23 mouse cellular contexts compared by ENCODE assay signal in genomic region chr19:21432286-21432685, GRCm38 (mm10). TPM values are rescaled to one million over a fixed set of nuclear protein-coding genes. Genes with fewer than 3 reads are reported as not detected.
DNase-seq lines count a peak whose midpoint lies in the region; ATAC-seq and TF ChIP-seq lines count a peak whose summit lies in the region.
"Had no signal": no experiment of that assay in that cellular context is flagged by ENCODE, and none has a peak within 500 bp of the region (broad histone marks: within the 10 kb centered on the region; RNA-seq: fewer than 3 reads in every experiment).

No protein-coding gene starts in this region.

- H3K4me3 ChIP-seq in liver, embryonic 15.5 days (replicated peaks) = no peak overlapping the region
- H3K4me3 ChIP-seq in MEL (ENCODE audit: control insufficient read depth in 1 of 2, insufficient read depth in 1 of 2, low read depth in 2 of 2, low read length in 2 of 2) = no peak overlapping the region
- H3K4me3 ChIP-seq: embryonic facial prominence, embryonic 10.5 days; erythroblast, embryonic 14.5 days; forebrain, embryonic 12.5 days; heart, adult 2 months; heart, embryonic 15.5 days; hindbrain, embryonic 13.5 days had no signal

- H3K9ac ChIP-seq in liver, embryonic 15.5 days = no peak overlapping the region
- H3K9ac ChIP-seq in MEL (ENCODE audit: control insufficient read depth, low read depth, low read length, poor library complexity, severe bottlenecking) = no peak overlapping the region
- H3K9ac ChIP-seq: forebrain, embryonic 12.5 days; heart, embryonic 15.5 days; hindbrain, embryonic 13.5 days had no signal

- no peaks in the 10 kb centered on the region for H3K4me1 ChIP-seq in liver, embryonic 15.5 days (replicated peaks)
- H3K4me1 ChIP-seq in MEL (ENCODE audit: control insufficient read depth in 1 of 2, insufficient read depth in 2 of 2, low read length in 2 of 2) = peaks cover 10 to 37% of the 10 kb centered on the region in 2 experiments
- H3K4me1 ChIP-seq: embryonic facial prominence, embryonic 10.5 days; forebrain, embryonic 12.5 days; heart, embryonic 15.5 days; hindbrain, embryonic 13.5 days had no signal

- H3K9me3 ChIP-seq in liver, embryonic 15.5 days (replicated peaks) = no peaks in the 10 kb centered on the region
- no peaks in the 10 kb centered on the region for H3K9me3 ChIP-seq in MEL (replicated peaks; ENCODE audit: insufficient read depth, low read length)
- H3K9me3 ChIP-seq: embryonic facial prominence, embryonic 10.5 days; forebrain, embryonic 12.5 days; heart, embryonic 15.5 days; hindbrain, embryonic 13.5 days had no signal

- WGBS in liver, embryonic 15.5 days (ENCODE audit: insufficient replicate concordance) = 45% methylated on average over 3 of the region's 3 CpGs

- TF ChIP-seq CTCF in MEL (IDR thresholded peaks at IDR 0.05 in 2 of 3, conservative IDR thresholded peaks at IDR 0.05 in 1 of 3; ENCODE audit: control insufficient read depth in 1 of 3, insufficient read depth in 1 of 3, low read depth in 2 of 3, low read length in 3 of 3, poor library complexity in 1 of 3, severe bottlenecking in 1 of 3) = no peak

- TF ChIP-seq RAD21 in MEL (IDR thresholded peaks at IDR 0.05; ENCODE audit: low read depth, low read length) = no peak

- no peaks in the 10 kb centered on the region for H3K36me3 ChIP-seq in liver, embryonic 15.5 days (replicated peaks)
- H3K36me3 ChIP-seq in MEL (ENCODE audit: control insufficient read depth in 1 of 2, insufficient read depth in 2 of 2, low read length in 2 of 2) = peaks cover 0 to 38% of the 10 kb centered on the region in 2 experiments; a peak in 2 of 4 replicates
- H3K36me3 ChIP-seq: embryonic facial prominence, embryonic 10.5 days; forebrain, embryonic 12.5 days; heart, embryonic 15.5 days; hindbrain, embryonic 13.5 days had no signal

- no peak overlapping the region for H3K27ac ChIP-seq in liver, embryonic 15.5 days (replicated peaks)
- peak overlapping the region; percentile 75 for H3K27ac ChIP-seq in MEL (ENCODE audit: control insufficient read depth, low read depth, low read length)
- H3K27ac ChIP-seq: embryonic facial prominence, embryonic 10.5 days; forebrain, embryonic 12.5 days; heart, adult 2 months; heart, embryonic 15.5 days; hindbrain, embryonic 13.5 days; hindbrain, postnatal 0 days had no signal

- no peak overlapping the region for H3K4me2 ChIP-seq in liver, embryonic 15.5 days
- H3K4me2 ChIP-seq: forebrain, embryonic 12.5 days; heart, embryonic 11.5 days; heart, embryonic 15.5 days; hindbrain, embryonic 13.5 days had no signal

- no peaks in the 10 kb centered on the region for H3K79me2 ChIP-seq in MEL (ENCODE audit: control insufficient read depth, insufficient read depth, low read length, poor library complexity)

- DNase-seq in liver (no peak), MEL (ENCODE audit: low read depth, low spot score) (peak; percentile 70)
- DNase-seq in adrenal gland, postnatal 25 days = no peak
- no peak for DNase-seq in testis, postnatal 14 days (ENCODE audit: low spot score)
- DNase-seq: adrenal gland, adult 2 months; adrenal gland, postnatal 36 days; cerebellum, adult 11 months; cerebellum, adult 9-10 months; cerebellum, postnatal 25 days; gastrocnemius, postnatal 14 days; heart, adult 2 months; heart, postnatal 14 days had no signal

- TF ChIP-seq POLR2A in MEL (IDR thresholded peaks at IDR 0.05; ENCODE audit: control insufficient read depth in 1 of 2, insufficient read depth in 1 of 2, low read depth in 1 of 2, low read length in 2 of 2, poor library complexity in 1 of 2) = no peak

- H3K27me3 ChIP-seq in liver, embryonic 15.5 days = no peaks in the 10 kb centered on the region
- H3K27me3 ChIP-seq in MEL (ENCODE audit: control insufficient read depth in 1 of 2, insufficient read depth in 2 of 2, low read length in 2 of 2) = no peaks in the 10 kb centered on the region
- H3K27me3 ChIP-seq: forebrain, embryonic 12.5 days; heart, embryonic 15.5 days; hindbrain, embryonic 13.5 days had no signal

- peak; percentile 52; the same call in 1 of the 2 replicates for ATAC-seq in liver, embryonic 15.5 days (ENCODE audit: insufficient read depth)
- ATAC-seq in erythroid progenitor cell, adult 5-6 weeks (replicated peaks; ENCODE audit: low FRiP score, poor library complexity, severe bottlenecking) = peak; percentile 78
- peak; percentile 42; the same call in 1 of the 2 replicates for ATAC-seq in megakaryocyte-erythroid progenitor cell, adult 5-6 weeks (replicated peaks; ENCODE audit: low FRiP score, low TSS enrichment, poor library complexity, severe bottlenecking)
- ATAC-seq: forebrain, embryonic 16.5 days; hindbrain, postnatal 0 days had no signal

- TF ChIP-seq EP300 in MEL (IDR thresholded peaks at IDR 0.05; ENCODE audit: low read depth in 1 of 2, low read length in 2 of 2) = peak in 1 of 2 experiments; percentile 75

TF ChIP-seq in MEL, 35 proteins besides CTCF, POLR2A, EP300 and RAD21:
- no peak for TF ChIP-seq KAT2A (conservative IDR thresholded peaks at IDR 0.05; ENCODE audit: low read depth, low read length)
- TF ChIP-seq ETS1 (IDR thresholded peaks at IDR 0.05; ENCODE audit: low read depth, low read length) = no peak
- no peak for TF ChIP-seq TCF12 (IDR thresholded peaks at IDR 0.05; ENCODE audit: low read depth, low read length)
- no peak for TF ChIP-seq MXI1 (IDR thresholded peaks at IDR 0.05; ENCODE audit: low read depth, low read length)
- no peak for TF ChIP-seq ZMIZ1 (IDR thresholded peaks at IDR 0.05; ENCODE audit: low read depth, low read length)
- TF ChIP-seq MYB (IDR thresholded peaks at IDR 0.05; ENCODE audit: low read depth, low read length) = no peak
- TF ChIP-seq CHD2 (IDR thresholded peaks at IDR 0.05; ENCODE audit: low read length) = no peak
- TF ChIP-seq HCFC1 (IDR thresholded peaks at IDR 0.05; ENCODE audit: low read depth, low read length) = no peak
- no peak for TF ChIP-seq RCOR1 (IDR thresholded peaks at IDR 0.05; ENCODE audit: low read depth, low read length)
- TF ChIP-seq MAFK (IDR thresholded peaks at IDR 0.05; ENCODE audit: borderline replicate concordance, low read depth, low read length) = no peak
- TF ChIP-seq ZNF384 (IDR thresholded peaks at IDR 0.05; ENCODE audit: low read depth, low read length) = no peak
- no peak for TF ChIP-seq ELF1 (IDR thresholded peaks at IDR 0.05; ENCODE audit: low read depth, low read length)
- TF ChIP-seq MYC (IDR thresholded peaks at IDR 0.05; ENCODE audit: low read depth, low read length) = 0 out of 2 replicates have a peak, but pooled peaks have one; percentile 24
- TF ChIP-seq USF1 (IDR thresholded peaks at IDR 0.05; ENCODE audit: low read depth, low read length) = no peak
- no peak for TF ChIP-seq POLR2AphosphoS2 (IDR thresholded peaks at IDR 0.05; ENCODE audit: low read length)
- no peak for TF ChIP-seq UBTF (IDR thresholded peaks at IDR 0.05; ENCODE audit: borderline replicate concordance, insufficient read depth, low read depth, low read length)
- TF ChIP-seq NRF1 (IDR thresholded peaks at IDR 0.05; ENCODE audit: insufficient read depth, low read depth, low read length, poor library complexity, severe bottlenecking) = no peak
- TF ChIP-seq MEF2A (IDR thresholded peaks at IDR 0.05; ENCODE audit: extremely low read depth, insufficient replicate concordance, low read depth, low read length, poor library complexity, severe bottlenecking) = no peak
- TF ChIP-seq GATA1 (IDR thresholded peaks at IDR 0.05; ENCODE audit: low read depth, low read length) = peak; percentile 67
- TF ChIP-seq USF2 (IDR thresholded peaks at IDR 0.05; ENCODE audit: borderline replicate concordance in 1 of 2, insufficient read depth in 1 of 2, low read depth in 1 of 2, low read length in 2 of 2) = no peak
- TF ChIP-seq GABPA (IDR thresholded peaks at IDR 0.05; ENCODE audit: low read depth, low read length) = no peak
- TF ChIP-seq CHD1 (IDR thresholded peaks at IDR 0.05; ENCODE audit: low read depth, low read length) = no peak
- TF ChIP-seq MAX (IDR thresholded peaks at IDR 0.05; ENCODE audit: low read length) = no peak
- TF ChIP-seq TBP (IDR thresholded peaks at IDR 0.05; ENCODE audit: low read depth, low read length) = no peak
- TF ChIP-seq NELFE (IDR thresholded peaks at IDR 0.05; ENCODE audit: low read depth, low read length) = no peak
- TF ChIP-seq E2F4 (IDR thresholded peaks at IDR 0.05; ENCODE audit: borderline replicate concordance, low read depth, low read length) = no peak
- no peak for TF ChIP-seq MAZ (IDR thresholded peaks at IDR 0.05; ENCODE audit: low read depth, low read length)
- no peak for TF ChIP-seq SMC3 (IDR thresholded peaks at IDR 0.05; ENCODE audit: low read depth, low read length)
- TF ChIP-seq JUND (IDR thresholded peaks at IDR 0.05; ENCODE audit: low read depth, low read length) = 0 out of 2 replicates have a peak, but pooled peaks have one; percentile 4
- no peak for TF ChIP-seq BHLHE40 (IDR thresholded peaks at IDR 0.05; ENCODE audit: borderline replicate concordance, low read depth, low read length)
- TF ChIP-seq POLR2AphosphoS5 (IDR thresholded peaks at IDR 0.05; ENCODE audit: borderline replicate concordance, low read depth, low read length) = no peak
- no peak for TF ChIP-seq ZKSCAN1 (IDR thresholded peaks at IDR 0.05; ENCODE audit: low read depth, low read length)
- TF ChIP-seq SIN3A (IDR thresholded peaks at IDR 0.05; ENCODE audit: low read length) = no peak
- peak; percentile 47; the same call in 1 of the 2 replicates for TF ChIP-seq TAL1 (IDR thresholded peaks at IDR 0.05; ENCODE audit: low read length)
- TF ChIP-seq ZC3H11A (IDR thresholded peaks at IDR 0.05; ENCODE audit: low read depth, low read length) = no peak

RNA-seq across cellular contexts. Expression of gene Gda, which starts 41.0 kb away (rescaled TPM):
- polyA plus RNA-seq in liver, embryonic 15.5 days (2015; fragmentation: Nextera tagmentation; extraction: Ambion mirVana) = 1.7 and 2.3 TPM in 2 replicates
- total RNA-seq in MEL (2012; rRNA removed) = 2.6 and 2.9 TPM in 2 replicates
- under 1 TPM in 1 of 2 experiments, not detected in 1; 0.38 TPM for polyA plus RNA-seq in MEL (2012; ENCODE audit: insufficient read depth in 1 of 2, insufficient read length in 2 of 2, low read depth in 1 of 2, low replicate concordance in 2 of 2, missing spikeins in 1 of 2)
- total RNA-seq in erythroid progenitor cell, adult 5-6 weeks (2015; ENCODE audit: low replicate concordance) = 60.9 and 78.0 TPM in 2 replicates
- total RNA-seq in erythroid progenitor cell, adult 5-6 weeks (2017; ENCODE audit: low replicate concordance) = 103 and 106 TPM in 2 replicates
- 7.3 and 12.5 TPM in 2 replicates for total RNA-seq in megakaryocyte-erythroid progenitor cell, adult 5-6 weeks (2014; fragmentation: Nextera tagmentation)
- total RNA-seq in megakaryocyte-erythroid progenitor cell, adult 5-6 weeks (2017) = 7.7 and 8.4 TPM in 2 replicates
- total RNA-seq in adrenal gland, postnatal 25 days (2021) = 14.6 and 22.7 TPM in 2 replicates
- polyA plus RNA-seq: erythroblast, embryonic 14.5 days; heart, embryonic 11.5 days had no signal
